In genomic region chr5:148342061-148342741, GRCm38 (mm10) we compare ENCODE assay signal across 7 mouse cellular contexts. TPM values are rescaled to one million over a fixed set of nuclear protein-coding genes. Genes with fewer than 3 reads are reported as not detected.
DNase-seq lines count a peak whose midpoint lies in the region; ATAC-seq and TF ChIP-seq lines count a peak whose summit lies in the region.

No protein-coding gene starts in this region.

- no peak for TF ChIP-seq CTCF in E14TG2a.4 (conservative IDR thresholded peaks at IDR 0.05; ENCODE audit: low read length)
- TF ChIP-seq CTCF in bone marrow macrophage, adult 2 months (IDR thresholded peaks at IDR 0.05; ENCODE audit: low read depth, low read length), result no peak
- no peak for TF ChIP-seq CTCF in intestine, postnatal 0 days (IDR thresholded peaks at IDR 0.05; ENCODE audit: low read depth)
- TF ChIP-seq CTCF in liver, adult 2 months (IDR thresholded peaks at IDR 0.05; ENCODE audit: low read depth, low read length), result no peak
- no peak for TF ChIP-seq CTCF in midbrain, postnatal 0 days (IDR thresholded peaks at IDR 0.05)

- ATAC-seq in intestine, postnatal 0 days, result peak; percentile 93
- ATAC-seq in midbrain, postnatal 0 days (ENCODE audit: low FRiP score), result peak; percentile 65
- no peak for ATAC-seq in erythroblast, adult 5-6 weeks (replicated peaks; ENCODE audit: low FRiP score, poor library complexity, severe bottlenecking)

- 31% methylated on average over 26 of the region's 26 CpGs for WGBS in intestine, postnatal 0 days
- WGBS in liver, adult 2 months, result 63% methylated on average over 26 of the region's 26 CpGs
- 47% methylated on average over 26 of the region's 26 CpGs for WGBS in midbrain, postnatal 0 days

- H3K79me2 ChIP-seq in liver, adult 2 months (ENCODE audit: control insufficient read depth, insufficient read depth, low read length), result no peaks in the 10 kb centered on the region

- peak overlapping the region; percentile 61 for H3K4me3 ChIP-seq in E14TG2a.4 (replicated peaks; ENCODE audit: low read length)
- 0 out of 2 replicates have a peak overlapping the region, but pooled peaks have one; percentile 9 for H3K4me3 ChIP-seq in bone marrow macrophage, adult 2 months (ENCODE audit: insufficient read depth, low read length)
- H3K4me3 ChIP-seq in intestine, postnatal 0 days (ENCODE audit: low read depth, low read length), result 0 out of 2 replicates have a peak overlapping the region, but pooled peaks have one; percentile 11
- peak overlapping the region; percentile 47 for H3K4me3 ChIP-seq in liver, adult 2 months (ENCODE audit: insufficient read depth, low read depth, low read length)
- no peak overlapping the region for H3K4me3 ChIP-seq in midbrain, postnatal 0 days (ENCODE audit: low read depth, low read length)

- no peaks in the 10 kb centered on the region for H3K9me3 ChIP-seq in E14TG2a.4 (ENCODE audit: low read length)
- H3K9me3 ChIP-seq in intestine, postnatal 0 days (ENCODE audit: control insufficient read depth), result no peaks in the 10 kb centered on the region
- H3K9me3 ChIP-seq in midbrain, postnatal 0 days (ENCODE audit: low read length), result no peaks in the 10 kb centered on the region

- H3K27me3 ChIP-seq in E14TG2a.4 (ENCODE audit: insufficient read depth, low read length), result no peaks in the 10 kb centered on the region
- H3K27me3 ChIP-seq in intestine, postnatal 0 days (replicated peaks; ENCODE audit: control insufficient read depth, insufficient read depth, low read length), result no peaks in the 10 kb centered on the region
- no peaks in the 10 kb centered on the region for H3K27me3 ChIP-seq in liver, adult 2 months (ENCODE audit: control insufficient read depth, insufficient read depth, low read length)
- H3K27me3 ChIP-seq in midbrain, postnatal 0 days (ENCODE audit: insufficient read depth, low read length), result no peaks in the 10 kb centered on the region

- no peak for TF ChIP-seq POLR2A in bone marrow macrophage, adult 2 months (IDR thresholded peaks at IDR 0.05; ENCODE audit: borderline replicate concordance, low read depth, low read length)
- TF ChIP-seq POLR2A in liver, adult 2 months (IDR thresholded peaks at IDR 0.05; ENCODE audit: extremely low read depth, insufficient read depth, low read length), result no peak

- peaks cover 76% of the 10 kb centered on the region for H3K36me3 ChIP-seq in E14TG2a.4 (ENCODE audit: insufficient read depth, low read length)
- peaks cover 15% of the 10 kb centered on the region for H3K36me3 ChIP-seq in intestine, postnatal 0 days (ENCODE audit: control insufficient read depth, insufficient read depth)
- H3K36me3 ChIP-seq in liver, adult 2 months (ENCODE audit: control insufficient read depth, insufficient read depth, low read length), result no peaks in the 10 kb centered on the region
- no peaks in the 10 kb centered on the region for H3K36me3 ChIP-seq in midbrain, postnatal 0 days (ENCODE audit: insufficient read depth, low read length)

- peak overlapping the region; percentile 38; the same call in 1 of the 2 replicates for H3K27ac ChIP-seq in bone marrow macrophage, adult 2 months (ENCODE audit: insufficient read depth, low read depth, low read length)
- peak overlapping the region; percentile 77 for H3K27ac ChIP-seq in intestine, postnatal 0 days (ENCODE audit: low read depth, low read length)
- H3K27ac ChIP-seq in liver, adult 2 months (replicated peaks; ENCODE audit: insufficient read depth, low read depth, low read length), result peak overlapping the region; percentile 22
- H3K27ac ChIP-seq in midbrain, postnatal 0 days (ENCODE audit: low read depth, low read length), result peak overlapping the region; percentile 12; the same call in 1 of the 2 replicates

- H3K4me1 ChIP-seq in E14TG2a.4 (replicated peaks; ENCODE audit: low read depth, low read length), result peaks cover 16% of the 10 kb centered on the region
- H3K4me1 ChIP-seq in bone marrow macrophage, adult 2 months (ENCODE audit: control insufficient read depth, insufficient read depth, low read length), result peaks cover 11% of the 10 kb centered on the region
- H3K4me1 ChIP-seq in intestine, postnatal 0 days (replicated peaks; ENCODE audit: control insufficient read depth, insufficient read depth, low read length), result no peaks in the 10 kb centered on the region; the same call in 1 of the 2 replicates
- H3K4me1 ChIP-seq in liver, adult 2 months (ENCODE audit: control insufficient read depth, insufficient read depth, low read length), result no peaks in the 10 kb centered on the region
- H3K4me1 ChIP-seq in midbrain, postnatal 0 days (ENCODE audit: insufficient read depth, low read length), result no peaks in the 10 kb centered on the region

- H3K9ac ChIP-seq in intestine, postnatal 0 days (ENCODE audit: low read depth, low read length), result no peak overlapping the region
- H3K9ac ChIP-seq in liver, adult 2 months (ENCODE audit: low read depth, low read length), result 0 out of 2 replicates have a peak overlapping the region, but pooled peaks have one; percentile 26
- H3K9ac ChIP-seq in midbrain, postnatal 0 days (replicated peaks; ENCODE audit: low read length, poor library complexity, severe bottlenecking), result no peak overlapping the region

- H3K4me2 ChIP-seq in intestine, postnatal 0 days (replicated peaks; ENCODE audit: low read depth), result peak overlapping the region; percentile 57
- H3K4me2 ChIP-seq in midbrain, postnatal 0 days (ENCODE audit: low read depth, low read length, poor library complexity, severe bottlenecking), result peak overlapping the region; percentile 26

- DNase-seq in heart, adult 18-20 months, result peak; percentile 72 to 87
- DNase-seq in liver, adult 2 months (ENCODE audit: extremely low read depth, low read depth, low spot score), result peak; percentile 25
- peak; percentile 55 for DNase-seq in midbrain, postnatal 0 days (ENCODE audit: low spot score)

RNA-seq across cellular contexts. Expression of gene Slc7a1, which starts 57.5 kb away (rescaled TPM):
- 3.7 and 3.9 TPM in 2 replicates for polyA plus RNA-seq in bone marrow macrophage, adult 2 months (2012; ENCODE audit: insufficient read depth, insufficient read length, missing spikeins)
- total RNA-seq in heart, adult 18-20 months (2021), result 10 to 100 TPM; 11.8 to 13.5 TPM
- 10.8 and 11.7 TPM in 2 replicates for polyA plus RNA-seq in intestine, postnatal 0 days (2015; fragmentation: Nextera tagmentation; extraction: Ambion mirVana)
- 0.18 and 1.2 TPM in 2 replicates for total RNA-seq in liver, adult 2 months (2014; rRNA removed)
- polyA plus RNA-seq in liver, adult 2 months (2012; rRNA removed), result 0.23 and 0.27 TPM in 2 replicates
- 49.8 and 73.3 TPM in 2 replicates for total RNA-seq in midbrain, postnatal 0 days (2014; rRNA removed)
- polyA plus RNA-seq in midbrain, postnatal 0 days (2015; fragmentation: Nextera tagmentation; extraction: Ambion mirVana), result 26.2 and 33.8 TPM in 2 replicates
- total RNA-seq in erythroblast, adult 5-6 weeks (2015; ENCODE audit: low replicate concordance), result 12.1 and 17.1 TPM in 2 replicates
- 12.3 and 17.8 TPM in 2 replicates for total RNA-seq in erythroblast, adult 5-6 weeks (2017; ENCODE audit: low replicate concordance)

Comparison
In these comparisons a context has a peak if more than half of its experiments do, and no peak if none do; other contexts are left out.
1. H3K27ac ChIP-seq: peak in every context shown above with its lines; median percentile 77 in intestine, postnatal 0 days; 38 in bone marrow macrophage, adult 2 months; 22 in liver, adult 2 months; 12 in midbrain, postnatal 0 days.
2. DNase-seq: peak in every context shown above with its lines; median percentile 80 in heart, adult 18-20 months; 55 in midbrain, postnatal 0 days; 25 in liver, adult 2 months.